Mouse (Mus musculus) lung, embryonic 15.5 days (tissue): Measurements from ENCODE around the gene Cfap54. TPM values are rescaled to one million over a fixed set of nuclear protein-coding genes. Genes with fewer than 3 reads are reported as not detected.

Experiments
- ATAC-seq: fragments of 200-750 bp; cut with Nextera tagmentation; 2 replicates; pipeline ENCODE4 v1.8.0; 2017; ENCODE audit warnings: moderate number of reproducible peaks, borderline replicate concordance; ENCODE audit not compliant: low FRiP score, low TSS enrichment; ENCODE audit errors: extremely low read depth
- H3K27ac ChIP-seq: fragments of 300-500 bp; sonication (generic); 2 replicates; pipeline ENCODE4 v1.5.1; 2015; ENCODE audit warnings: moderate library complexity, mild to moderate bottlenecking, inconsistent platforms
- H3K27me3 ChIP-seq: fragments of 300-500 bp; sonication (generic); 2 replicates; pipeline ENCODE4 v1.6.1; 2015; ENCODE audit warnings: inconsistent platforms
- H3K36me3 ChIP-seq: fragments of 300-500 bp; sonication (generic); 2 replicates; pipeline ENCODE4 v1.6.1; 2015; ENCODE audit warnings: inconsistent platforms
- H3K4me1 ChIP-seq: fragments of 300-500 bp; sonication (generic); 2 replicates; pipeline ENCODE4 v1.6.1; 2015; ENCODE audit warnings: inconsistent platforms
- H3K4me2 ChIP-seq: fragments of 300-500 bp; sonication (generic); 2 replicates; pipeline ENCODE4 v1.6.1; 2015; ENCODE audit warnings: inconsistent platforms, mild to moderate bottlenecking, moderate library complexity
- H3K4me3 ChIP-seq: fragments of 300-500 bp; sonication (generic); 2 replicates; pipeline ENCODE4 v1.5.1; 2015; ENCODE audit warnings: mild to moderate bottlenecking, inconsistent platforms
- H3K9ac ChIP-seq: fragments of 300-500 bp; sonication (generic); 2 replicates; pipeline ENCODE4 v1.6.1; 2015; ENCODE audit warnings: inconsistent platforms
- H3K9me3 ChIP-seq: fragments of 300-500 bp; sonication (generic); 2 replicates; pipeline ENCODE4 v1.6.1; 2016; ENCODE audit warnings: inconsistent platforms
- WGBS: fragments of 180-500 bp; shearing (Covaris S2); methylation state at CpG from one replicate; pipeline ENCODE4 v1.1.7; 2015; 5-methylcytosine and 5-hydroxymethylcytosine counted together
- polyA plus RNA-seq: library from polyadenylated mRNA; unstranded; fragments of >200 nt; fragmentation: Nextera tagmentation; extraction: Ambion mirVana; gene quantifications from 2 replicates; pipeline ENCODE4 v1.2.1, GENCODE M21; 2015

Gene Cfap54
- polyA plus RNA-seq, 1 experiment from 2014 or later = 1.5 TPM

DNA sequence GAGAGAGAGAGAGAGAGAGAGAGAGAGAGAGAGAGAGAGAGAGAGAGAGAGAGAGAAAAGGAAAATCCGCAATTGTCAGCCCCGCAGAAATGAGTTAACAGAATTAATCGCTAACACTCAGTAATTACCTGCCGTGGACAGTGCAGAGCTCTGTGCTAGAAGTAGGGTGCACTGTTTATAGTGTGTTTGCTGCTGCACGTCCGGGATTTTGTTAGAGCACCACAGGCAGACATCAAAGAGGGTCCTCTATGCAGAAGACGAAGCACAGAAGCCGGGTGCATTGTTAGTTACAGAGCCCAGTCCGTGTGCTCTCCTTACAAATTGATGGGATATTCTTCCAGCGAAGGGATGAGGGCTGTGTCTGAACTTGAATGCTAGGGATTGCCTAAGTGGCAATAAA lies 289.5 kb downstream of the Cfap54 start:
- Histone ChIP-seq H3K27ac (no peak overlapping the region), H3K9ac (no peak overlapping the region), H3K9me3 (no peaks in the 10 kb centered on the region), H3K4me1 (no peaks in the 10 kb centered on the region), H3K36me3 (no peaks in the 10 kb centered on the region), H3K27me3 (no peaks in the 10 kb centered on the region), H3K4me2 (no peak overlapping the region), H3K4me3 (no peak overlapping the region)
- ATAC-seq = no peak
- WGBS = 61% methylated on average over 10 of the region's 10 CpGs

DNA sequence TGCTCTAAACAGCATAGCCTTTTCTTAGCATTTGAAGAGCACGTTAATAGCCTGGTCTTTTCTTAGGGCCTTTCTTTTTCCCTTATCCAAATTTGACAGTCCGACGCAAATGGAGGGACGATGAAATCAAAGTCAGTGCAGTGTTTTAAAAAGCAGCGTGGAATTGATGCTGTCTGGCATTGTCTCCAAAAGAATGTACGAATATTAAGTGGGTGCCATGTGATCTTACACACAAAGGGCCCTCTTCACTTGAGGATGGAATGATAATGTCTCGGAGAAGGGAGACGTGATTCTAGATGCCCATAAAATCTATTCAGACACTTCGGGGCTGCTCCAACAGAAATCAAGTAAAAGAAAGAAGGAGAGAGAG lies 289.9 kb downstream of the Cfap54 start:
- no peak for ATAC-seq
- Histone ChIP-seq H3K27ac (no peak overlapping the region), H3K4me2 (no peak overlapping the region), H3K4me3 (no peak overlapping the region), H3K36me3 (no peaks in the 10 kb centered on the region), H3K27me3 (no peaks in the 10 kb centered on the region), H3K9me3 (no peaks in the 10 kb centered on the region), H3K4me1 (no peaks in the 10 kb centered on the region), H3K9ac (no peak overlapping the region)
- 46% methylated on average over 9 of the region's 9 CpGs for WGBS

DNA sequence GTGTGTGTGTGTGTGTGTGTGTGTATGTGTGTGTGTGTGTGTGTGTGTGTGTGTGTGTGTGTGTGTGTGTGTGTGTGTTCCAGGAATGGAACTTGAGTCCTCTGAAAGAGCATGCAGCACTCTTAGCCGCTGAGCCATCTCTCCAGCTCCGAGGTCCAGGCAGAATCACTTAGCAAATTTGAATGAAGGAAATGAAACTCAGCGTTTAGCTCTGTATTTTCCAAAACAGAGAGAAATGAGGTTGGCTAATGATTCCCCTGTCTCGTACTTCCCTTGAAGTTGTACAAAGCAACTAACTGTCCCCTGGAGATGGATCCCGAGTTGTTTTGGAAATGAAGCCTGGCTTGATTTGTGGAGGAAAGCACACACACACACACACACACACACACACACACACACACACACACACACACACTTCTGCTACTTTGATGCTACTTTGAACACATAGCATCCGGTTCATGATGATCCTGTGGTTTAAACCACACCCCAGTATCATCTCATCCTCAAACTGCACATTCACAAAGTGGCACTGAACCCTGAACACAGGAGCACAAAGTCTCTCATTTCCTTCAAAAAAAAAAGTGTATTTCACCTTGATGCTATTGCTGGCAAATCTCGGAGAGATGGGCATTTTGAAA lies 290.4 kb downstream of the Cfap54 start:
- WGBS = 53% methylated on average over 7 of the region's 7 CpGs
- H3K36me3 ChIP-seq = no peaks in the 10 kb centered on the region
- no peaks in the 10 kb centered on the region for H3K9me3 ChIP-seq
- ATAC-seq = no peak
- no peak overlapping the region for H3K4me3 ChIP-seq
- no peaks in the 10 kb centered on the region for H3K4me1 ChIP-seq
- no peaks in the 10 kb centered on the region for H3K27me3 ChIP-seq
- H3K9ac ChIP-seq = no peak overlapping the region
- no peak overlapping the region for H3K27ac ChIP-seq
- no peak overlapping the region for H3K4me2 ChIP-seq

DNA sequence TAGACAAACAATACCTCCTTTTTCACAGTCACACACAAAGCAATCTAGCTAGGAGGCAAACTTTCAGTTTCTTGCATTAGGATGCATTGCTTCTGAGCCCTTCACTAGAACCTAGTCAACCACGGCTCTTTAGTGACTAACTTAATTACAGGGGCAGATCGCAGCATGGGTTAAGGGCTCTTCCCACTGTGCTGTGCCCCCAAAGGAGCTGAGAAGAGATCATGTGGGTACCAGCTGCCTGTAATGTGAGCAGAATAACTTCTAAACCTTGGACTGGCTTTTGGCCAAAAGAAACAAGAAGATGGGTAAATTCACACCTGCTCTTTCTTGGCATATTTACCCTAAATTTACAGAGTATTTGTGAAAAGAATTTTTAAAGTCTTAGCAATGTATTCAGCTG lies 291.2 kb downstream of the Cfap54 start:
- no peak overlapping the region for H3K4me3 ChIP-seq
- H3K9me3 ChIP-seq = no peaks in the 10 kb centered on the region
- whole genome bisulfite sequencing = 62% methylated on average over 2 of the region's 2 CpGs
- no peak for ATAC-seq
- no peak overlapping the region for H3K27ac ChIP-seq
- no peak overlapping the region for H3K4me2 ChIP-seq
- no peak overlapping the region for H3K9ac ChIP-seq
- H3K36me3 ChIP-seq = no peaks in the 10 kb centered on the region
- no peaks in the 10 kb centered on the region for H3K27me3 ChIP-seq
- H3K4me1 ChIP-seq = no peaks in the 10 kb centered on the region

DNA sequence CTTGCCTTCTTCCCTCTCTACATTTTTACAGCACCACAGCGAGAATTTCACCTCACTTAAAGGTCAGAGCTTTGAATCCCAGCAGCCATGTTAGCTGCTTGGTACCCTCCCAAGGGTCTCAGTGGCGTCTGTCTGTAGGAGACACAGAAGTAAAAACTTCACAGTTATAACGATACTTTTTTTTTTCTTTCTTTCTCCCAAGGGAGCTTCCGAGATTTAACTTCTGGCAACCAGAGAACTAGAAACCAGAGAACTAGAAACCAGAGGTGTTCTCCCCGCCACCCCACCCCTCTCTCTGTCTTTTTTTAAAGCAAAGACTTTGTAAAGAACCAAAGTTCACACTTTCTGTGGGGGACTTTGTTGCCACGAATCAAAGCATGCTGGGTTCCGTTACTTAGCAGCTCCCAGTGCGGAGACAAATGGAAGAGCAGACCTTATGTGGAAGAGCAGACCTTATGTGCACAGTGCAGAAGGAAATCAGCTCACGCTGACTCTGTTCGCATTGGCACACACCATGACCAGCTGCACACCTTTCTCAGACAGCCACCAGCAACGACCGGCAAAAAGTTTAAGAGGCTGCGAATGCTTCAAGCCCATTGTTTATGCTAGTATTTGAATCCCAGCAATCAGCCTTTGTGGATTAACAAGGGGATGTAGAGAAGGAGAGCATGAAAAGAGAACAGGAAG lies 292.9 kb downstream of the Cfap54 start:
- H3K27me3 ChIP-seq = no peaks in the 10 kb centered on the region
- no peak overlapping the region for H3K4me2 ChIP-seq
- no peak overlapping the region for H3K9ac ChIP-seq
- no peak for ATAC-seq
- H3K4me3 ChIP-seq = no peak overlapping the region
- WGBS = 56% methylated on average over 13 of the region's 13 CpGs
- H3K36me3 ChIP-seq = no peaks in the 10 kb centered on the region
- no peaks in the 10 kb centered on the region for H3K4me1 ChIP-seq
- no peak overlapping the region for H3K27ac ChIP-seq
- H3K9me3 ChIP-seq = no peaks in the 10 kb centered on the region

DNA sequence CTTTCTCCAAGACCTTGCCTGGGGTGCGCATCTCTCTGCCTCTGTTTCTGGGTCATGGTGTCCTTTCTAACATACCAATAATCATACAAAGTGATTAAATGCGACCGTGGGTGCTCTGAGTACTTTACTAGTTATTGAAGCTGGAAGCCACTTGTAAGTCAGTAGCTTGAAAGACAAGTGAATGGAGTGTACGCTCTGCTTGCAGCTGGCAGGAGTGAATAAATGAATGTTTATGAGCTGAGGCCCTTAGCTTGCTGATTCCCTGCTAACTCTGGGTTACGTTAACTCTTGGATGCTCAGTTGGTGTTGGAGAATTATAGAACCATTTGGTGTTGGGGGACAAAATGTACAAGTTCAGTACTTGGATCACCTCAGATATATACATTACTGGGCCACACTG lies 298.7 kb downstream of the Cfap54 start:
- H3K9ac ChIP-seq = no peak overlapping the region
- H3K4me2 ChIP-seq = no peak overlapping the region
- no peaks in the 10 kb centered on the region for H3K27me3 ChIP-seq
- H3K4me1 ChIP-seq = no peaks in the 10 kb centered on the region
- H3K9me3 ChIP-seq = no peaks in the 10 kb centered on the region
- H3K36me3 ChIP-seq = no peaks in the 10 kb centered on the region
- no peak for ATAC-seq
- 80% methylated on average over 5 of the region's 5 CpGs for WGBS
- no peak overlapping the region for H3K27ac ChIP-seq
- no peak overlapping the region for H3K4me3 ChIP-seq

DNA sequence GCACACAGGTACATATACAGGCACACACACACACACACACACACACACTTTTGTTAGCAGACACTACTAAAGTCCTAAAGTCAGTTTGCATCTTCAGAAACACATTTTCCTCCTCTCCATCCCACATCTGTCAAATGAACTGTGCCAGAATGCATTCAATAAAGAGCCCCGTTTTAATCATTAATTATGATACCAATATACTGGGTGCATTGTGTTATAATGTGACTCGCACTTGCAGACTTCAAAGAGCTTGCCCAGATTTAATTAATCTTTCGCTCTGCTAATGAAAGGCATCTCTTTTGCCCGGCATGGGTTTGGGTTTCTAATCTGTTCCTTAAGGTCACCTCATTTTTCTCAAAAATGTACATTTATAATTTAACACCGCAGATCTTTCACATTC lies 327.1 kb downstream of the Cfap54 start:
- H3K36me3 ChIP-seq = no peaks in the 10 kb centered on the region
- H3K27me3 ChIP-seq = no peaks in the 10 kb centered on the region
- WGBS = 81% methylated on average over 5 of the region's 5 CpGs
- no peaks in the 10 kb centered on the region for H3K4me1 ChIP-seq
- no peak overlapping the region for H3K27ac ChIP-seq
- H3K4me3 ChIP-seq = no peak overlapping the region
- no peaks in the 10 kb centered on the region for H3K9me3 ChIP-seq
- no peak for ATAC-seq
- H3K9ac ChIP-seq = no peak overlapping the region
- no peak overlapping the region for H3K4me2 ChIP-seq

DNA sequence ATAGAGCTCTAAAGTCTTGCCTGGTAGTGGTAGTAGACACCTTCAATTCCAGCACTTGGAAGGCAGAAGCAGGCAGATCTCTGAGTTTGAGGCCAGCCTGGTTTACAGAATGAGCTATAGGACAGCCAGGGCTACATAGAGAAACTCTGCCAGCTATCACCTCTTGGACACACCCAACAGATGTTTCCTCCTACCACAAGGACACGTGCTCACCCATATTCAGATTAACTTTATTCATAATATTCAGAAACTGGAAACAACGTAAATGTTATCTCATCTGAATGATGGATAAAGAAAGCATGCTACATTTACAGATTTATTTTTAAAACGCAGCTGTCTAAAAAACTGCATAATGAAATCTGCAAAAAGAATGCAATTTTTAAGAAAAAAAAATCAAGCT lies 351.1 kb downstream of the Cfap54 start:
- no peak overlapping the region for H3K4me3 ChIP-seq
- no peak overlapping the region for H3K4me2 ChIP-seq
- no peak for ATAC-seq
- no peak overlapping the region for H3K9ac ChIP-seq
- H3K4me1 ChIP-seq = no peaks in the 10 kb centered on the region
- no peaks in the 10 kb centered on the region for H3K9me3 ChIP-seq
- 78% methylated on average over 3 of the region's 3 CpGs for WGBS
- no peak overlapping the region for H3K27ac ChIP-seq
- H3K36me3 ChIP-seq = no peaks in the 10 kb centered on the region
- no peaks in the 10 kb centered on the region for H3K27me3 ChIP-seq

DNA sequence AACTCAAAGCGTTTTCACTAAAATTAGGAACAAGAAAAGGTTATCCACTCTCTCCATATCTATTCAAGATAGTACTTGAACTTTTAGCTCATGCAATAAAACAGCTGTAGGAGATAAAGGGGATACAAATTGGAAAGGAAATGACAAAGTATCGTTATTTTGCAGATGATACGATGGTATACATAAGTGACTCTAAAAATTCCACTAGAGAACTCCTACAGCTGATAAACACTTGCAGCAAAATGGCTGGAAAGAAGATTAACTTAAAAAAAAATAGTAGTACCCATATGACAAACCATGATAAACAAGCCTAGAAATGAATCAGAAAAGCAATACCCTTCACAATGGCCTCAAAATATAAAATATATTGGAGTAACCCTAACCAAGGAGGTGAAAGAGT lies 352.7 kb downstream of the Cfap54 start:
- no peak for ATAC-seq
- no peak overlapping the region for H3K4me2 ChIP-seq
- WGBS = 60% methylated on average over 3 of the region's 3 CpGs
- no peaks in the 10 kb centered on the region for H3K36me3 ChIP-seq
- H3K27me3 ChIP-seq = no peaks in the 10 kb centered on the region
- H3K4me3 ChIP-seq = no peak overlapping the region
- H3K9me3 ChIP-seq = no peaks in the 10 kb centered on the region
- H3K4me1 ChIP-seq = no peaks in the 10 kb centered on the region
- no peak overlapping the region for H3K27ac ChIP-seq
- no peak overlapping the region for H3K9ac ChIP-seq

Other genes with a start within 250 kb of the Cfap54 start
- gene Cdk17, start 79.3 kb upstream of the Cfap54 start, polyA plus RNA-seq = 18.2 and 18.8 TPM in 2 replicates
- 51.9 and 52.3 TPM in 2 replicates for gene Elk3, start 229.5 kb upstream of the Cfap54 start, polyA plus RNA-seq